Mouse (Mus musculus) urinary bladder, postnatal 4 days (tissue): Measurements from ENCODE around the gene Rbmx.

Experiments used
- DNase-seq, 2 experiments: peaks; one replicate each; pipeline ENCODE4 v3.0.0; 2021 to 2022; ENCODE audit warnings: low spot score in 2 of 2

Gene Rbmx

DNA sequence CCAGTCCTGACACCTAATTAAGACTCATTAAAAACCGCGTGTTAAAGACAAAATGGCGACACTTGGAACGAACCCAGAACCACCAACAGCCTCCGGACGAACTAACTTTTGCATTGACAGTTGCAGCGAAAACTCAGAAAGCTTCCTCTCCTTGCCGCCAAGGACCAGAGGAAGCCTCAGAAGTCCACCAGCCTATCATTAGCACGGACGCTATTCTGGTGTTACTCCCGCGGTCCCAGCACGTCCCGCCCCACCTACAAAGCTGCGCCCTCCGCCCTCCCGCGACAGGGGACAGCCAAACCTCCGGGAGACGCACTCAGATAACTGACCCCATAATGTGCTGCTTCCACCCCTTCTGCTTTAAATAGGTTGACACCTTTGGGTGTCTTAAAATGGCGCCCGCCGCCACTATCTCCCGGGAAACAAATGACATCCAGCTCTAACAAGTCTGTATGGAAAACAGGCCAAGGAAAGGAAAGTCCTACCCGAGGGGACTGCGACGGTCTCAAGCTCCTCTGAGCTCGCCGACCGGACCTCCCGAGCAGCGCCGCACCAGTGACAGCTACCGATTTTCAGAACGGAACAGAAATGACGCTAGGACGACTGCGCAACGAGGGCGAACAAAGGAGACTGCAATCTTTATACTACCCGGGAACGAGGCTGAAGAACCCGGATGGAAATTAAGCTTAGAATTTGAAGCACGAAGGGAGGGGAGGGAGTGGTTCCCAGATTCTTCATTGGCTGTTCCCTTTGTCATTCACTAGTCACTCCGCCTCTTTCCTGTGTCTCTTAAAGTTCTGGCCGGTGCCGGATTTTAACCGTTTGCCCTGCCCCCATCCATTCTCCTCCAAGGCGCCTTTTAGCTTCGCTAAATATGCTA, at the start of gene Rbmx:
Gene Rbmx (minus strand): TSS at position 670 of the 880 bp plus-strand sequence.
- DNase-seq = peak; percentile 74 to 79

DNA sequence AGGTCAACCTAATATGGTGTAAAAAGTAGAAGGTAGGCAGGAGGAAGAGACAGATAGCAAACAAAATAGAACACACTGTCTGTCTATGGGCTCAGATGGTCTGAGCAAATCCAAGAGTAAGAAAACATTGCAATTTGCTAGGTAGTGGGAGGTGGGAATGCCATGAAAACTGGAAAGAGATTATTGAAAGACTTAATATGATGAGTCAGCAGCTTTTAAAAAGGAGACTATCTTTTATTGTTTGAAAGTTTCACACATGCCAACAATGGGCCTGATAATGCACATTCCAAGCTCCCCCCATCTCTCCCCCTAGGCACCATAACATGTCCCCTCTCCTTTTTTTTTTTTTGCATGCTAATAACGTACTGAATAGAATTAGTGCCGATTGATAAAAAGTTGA, 41.1 kb upstream of the Rbmx start:
- DNase-seq = no peak

DNA sequence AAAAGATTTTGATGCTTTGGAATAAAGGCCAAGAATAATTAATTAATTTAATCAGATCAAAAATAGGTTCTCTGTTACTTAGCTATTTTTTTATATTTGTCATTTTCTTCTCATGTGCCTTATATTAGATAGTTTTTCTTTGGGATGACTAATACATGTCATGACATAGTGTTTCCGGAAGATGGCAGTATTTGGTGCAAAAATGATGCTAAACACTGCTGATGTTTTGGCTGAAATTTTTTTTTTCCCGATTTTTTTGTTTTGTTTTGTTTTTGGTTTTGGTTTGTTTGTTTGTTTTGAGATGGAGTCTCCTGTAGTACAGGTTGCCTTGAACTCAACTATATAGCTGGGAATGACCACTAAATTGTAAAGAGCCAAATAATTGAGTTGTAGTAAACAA, 38.8 kb upstream of the Rbmx start:
- no peak for DNase-seq

DNA sequence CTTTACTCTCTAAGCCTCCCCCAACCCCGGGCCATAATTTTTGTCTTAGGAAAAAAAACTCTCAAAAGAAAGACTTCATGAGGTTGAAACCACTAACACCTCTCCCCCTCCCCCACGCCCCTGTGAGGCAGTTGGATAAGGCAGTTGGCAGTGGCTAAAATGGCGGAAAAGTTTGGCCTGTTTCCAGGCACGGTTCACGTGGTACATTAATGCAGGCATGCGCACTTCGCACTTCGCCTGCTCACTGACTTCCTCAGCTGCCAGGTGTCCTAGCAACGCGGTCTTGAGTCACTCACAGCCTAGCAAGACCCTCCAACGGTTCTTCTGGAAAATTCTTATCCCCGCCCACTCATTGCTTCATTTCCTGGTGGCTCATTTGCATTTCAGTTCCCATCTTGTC, 15.9 kb upstream of the Rbmx start, which contains the start of gene Gm364:
Gene Gm364 (plus strand): TSS at position 386 of the 400 bp plus-strand sequence.
- DNase-seq = peak in 1 of 2 experiments; percentile 66

DNA sequence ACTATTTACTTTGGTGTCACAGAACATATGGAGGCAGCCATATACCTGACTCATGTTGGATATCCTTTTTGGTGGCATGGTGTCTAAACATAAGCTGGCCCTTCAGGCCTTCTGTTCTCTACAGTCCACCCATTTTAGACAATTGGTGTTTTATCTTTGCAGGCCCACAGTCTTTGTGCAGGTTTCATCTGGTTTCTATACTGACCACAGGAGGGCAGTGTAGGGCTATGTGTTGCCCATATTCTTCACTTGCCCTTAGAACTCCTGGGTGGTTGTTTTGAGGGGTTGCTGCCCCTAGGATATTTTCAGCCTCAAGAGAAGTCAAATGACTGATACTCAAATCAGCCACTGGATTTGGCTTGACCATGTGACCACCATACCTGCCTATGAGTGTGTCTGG, 10.8 kb upstream of the Rbmx start:
- no peak for DNase-seq

DNA sequence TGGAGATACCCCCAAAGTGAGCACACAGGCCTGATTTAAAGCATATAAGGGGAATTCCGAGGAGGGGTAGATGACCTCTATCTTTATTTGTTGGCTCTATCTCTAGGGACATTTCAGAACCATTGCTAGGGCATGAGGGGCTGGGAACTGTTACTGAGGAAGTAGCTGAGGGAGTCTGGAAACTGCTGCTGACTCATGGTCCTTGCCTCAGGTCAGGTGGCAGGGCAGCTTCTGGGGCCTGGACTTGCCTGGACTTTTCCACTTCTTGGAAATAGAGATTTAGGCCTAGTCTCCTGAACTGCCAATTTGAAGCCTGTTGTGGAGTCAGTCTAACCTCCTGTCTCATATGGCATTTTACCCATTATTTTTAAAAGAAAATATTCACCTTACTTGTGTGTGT, 8.6 kb upstream of the Rbmx start:
- no peak for DNase-seq

DNA sequence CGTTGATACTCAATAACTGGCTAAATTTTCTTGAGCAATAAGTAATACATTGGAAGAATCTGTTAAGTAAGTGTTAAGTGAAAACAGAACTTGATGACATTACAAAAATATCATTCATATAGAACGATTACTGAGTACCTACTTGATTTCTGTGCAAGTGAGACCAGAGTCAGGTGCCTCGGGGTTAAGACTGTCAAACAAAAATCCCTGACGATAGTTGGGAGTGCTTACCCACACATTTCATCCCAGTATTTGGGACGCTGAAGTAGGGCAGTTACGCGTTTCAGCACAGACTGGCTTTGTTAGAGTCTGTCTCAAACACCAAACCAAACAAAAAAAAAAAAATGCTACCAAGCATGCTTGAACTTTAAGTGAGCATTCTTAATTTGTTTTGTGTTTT, 576 bp upstream of the Rbmx start:
- DNase-seq = no peak

DNA sequence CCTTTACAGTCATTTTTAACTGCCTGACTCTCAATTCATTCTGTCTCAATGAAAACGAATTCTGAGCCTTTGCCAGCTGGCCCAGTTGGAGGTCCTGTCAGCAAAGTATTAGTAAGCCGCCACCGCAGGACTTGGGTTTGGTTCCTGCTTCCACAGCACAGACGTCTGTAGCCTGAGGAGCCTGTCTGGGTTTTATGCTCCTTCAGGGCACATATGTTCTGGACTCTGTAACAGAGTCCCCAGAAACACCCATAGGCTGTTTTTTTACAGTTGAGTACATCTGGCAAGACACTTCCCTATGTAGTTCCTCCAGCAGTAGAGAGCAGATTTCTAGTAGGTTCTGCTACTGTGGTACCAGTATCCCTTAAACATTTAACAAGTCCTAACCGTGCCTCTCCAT, 11.9 kb downstream of the Rbmx start:
- DNase-seq = no peak

DNA sequence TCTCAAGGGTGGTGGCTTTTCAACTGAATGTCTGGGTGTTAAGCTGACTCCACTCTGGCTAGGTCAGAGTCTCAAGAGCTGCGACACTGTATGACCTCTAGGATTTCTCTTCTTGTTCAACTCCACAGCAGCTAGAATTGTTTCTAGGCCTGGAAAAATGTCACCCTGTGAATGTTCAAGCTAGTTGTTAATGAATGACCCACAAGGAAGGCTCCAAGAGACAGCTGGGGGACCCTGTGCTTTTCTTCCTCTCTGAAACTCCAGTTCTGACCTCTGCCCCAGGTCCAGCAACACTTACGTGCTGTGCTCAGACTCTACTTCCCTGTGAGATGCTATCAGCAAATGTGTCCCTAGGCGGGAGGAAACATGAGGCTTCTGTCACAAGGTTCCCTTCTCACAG, 14.3 kb downstream of the Rbmx start:
- no peak for DNase-seq

DNA sequence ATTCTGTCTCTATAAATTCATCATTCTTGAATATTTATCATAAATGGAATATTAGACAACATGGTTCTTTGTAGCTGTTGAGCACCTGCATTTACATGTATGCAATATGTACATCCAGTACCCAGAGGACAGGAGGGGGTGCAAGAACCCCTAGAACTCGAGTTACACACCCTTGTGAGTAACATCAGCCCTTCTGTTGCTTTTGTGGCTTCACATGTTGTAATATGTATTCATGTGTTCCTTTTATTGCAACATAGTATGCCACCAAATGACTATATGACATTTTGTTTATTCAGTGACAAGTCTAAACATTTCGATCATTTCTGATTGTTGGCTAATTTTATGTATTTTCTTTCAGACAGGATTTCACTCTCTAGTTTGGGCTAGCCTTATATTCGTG, 15.7 kb downstream of the Rbmx start:
- no peak for DNase-seq

DNA sequence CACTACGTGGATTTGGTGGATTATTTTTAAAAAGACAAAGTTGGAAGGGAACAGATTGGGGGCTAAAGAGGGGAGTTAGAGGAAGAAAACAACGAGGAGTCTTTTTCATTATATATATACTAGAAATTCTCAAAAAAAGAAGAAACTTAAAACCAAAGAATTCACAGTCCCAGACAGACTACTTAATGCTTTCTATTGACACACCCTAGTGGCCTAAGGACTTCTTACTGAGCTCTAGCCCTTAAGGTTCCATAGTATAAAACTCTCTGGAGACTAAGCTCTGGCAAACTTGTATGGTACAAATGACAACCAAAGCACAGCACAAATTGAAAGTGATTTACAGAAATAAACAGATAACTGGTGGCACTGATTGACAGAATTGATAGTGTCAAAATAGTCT, 18.8 kb downstream of the Rbmx start:
- no peak for DNase-seq

DNA sequence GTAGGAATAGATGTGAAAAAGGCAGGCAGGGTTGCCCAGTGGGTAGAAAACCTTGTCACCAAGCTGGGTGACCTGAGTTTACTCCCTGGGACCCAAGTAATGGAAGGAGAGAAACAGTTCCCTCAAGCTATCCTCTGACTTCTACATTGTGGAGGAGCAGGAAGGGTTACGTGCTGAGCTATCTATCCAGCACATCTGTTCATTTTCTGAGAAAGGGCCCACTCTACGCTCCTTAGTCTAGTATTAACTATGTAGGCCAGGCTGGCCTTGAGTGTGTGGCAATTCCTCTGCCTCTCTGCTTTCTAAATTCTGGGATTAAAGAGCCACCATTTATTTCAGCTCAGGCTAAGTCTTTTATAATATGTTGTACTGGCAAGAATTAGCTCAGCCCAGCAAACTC, 19.3 kb downstream of the Rbmx start:
- DNase-seq = no peak

DNA sequence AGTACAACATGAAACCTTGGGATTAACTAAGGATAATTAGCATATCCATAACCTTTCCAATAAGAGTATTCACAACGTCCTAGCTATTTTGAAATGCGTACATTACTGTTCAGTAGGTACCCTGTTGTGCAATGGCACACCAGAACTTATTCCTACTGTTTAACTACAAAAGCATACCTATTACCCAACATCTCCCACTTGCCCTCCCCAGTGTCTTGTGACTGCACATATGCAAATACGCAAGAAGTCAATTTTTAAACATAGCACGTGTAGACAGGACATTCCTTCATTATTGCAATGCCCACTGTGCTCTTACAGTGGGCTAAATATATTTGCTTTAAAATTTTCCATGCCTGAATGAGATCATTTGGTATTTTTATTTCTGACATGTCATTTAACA, 19.9 kb downstream of the Rbmx start:
- DNase-seq = no peak

DNA sequence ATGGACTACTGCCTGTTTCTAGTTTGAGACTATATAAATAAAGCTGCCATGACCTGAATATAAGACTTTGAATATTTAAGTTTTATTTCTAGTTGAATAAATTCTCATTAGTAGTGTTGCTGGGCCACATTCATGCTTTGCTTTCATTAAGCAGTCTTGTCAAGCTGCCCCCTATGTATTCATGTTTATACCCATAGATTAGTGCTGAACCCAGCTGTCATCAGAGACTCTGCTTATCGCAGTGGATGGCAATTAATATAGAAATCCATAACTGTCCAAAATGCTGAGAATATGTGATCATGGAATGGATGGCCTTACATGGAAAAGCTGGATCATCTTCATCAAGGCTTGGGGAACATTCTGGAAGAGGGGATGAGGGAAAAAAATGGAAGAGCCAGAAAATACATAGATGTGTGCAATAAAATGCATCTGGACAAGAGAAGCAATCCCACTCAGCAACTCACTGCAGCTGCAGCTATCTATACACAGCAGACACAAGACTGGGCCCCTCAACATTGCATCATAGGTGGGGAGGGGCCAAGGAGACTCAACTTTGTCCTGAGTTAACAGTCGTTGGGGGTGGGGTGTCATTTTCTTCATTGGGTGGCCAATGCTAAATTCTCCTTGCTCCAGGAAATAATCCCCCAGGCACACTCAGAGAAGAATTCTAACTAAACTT, 27.8 kb downstream of the Rbmx start:
- no peak for DNase-seq

DNA sequence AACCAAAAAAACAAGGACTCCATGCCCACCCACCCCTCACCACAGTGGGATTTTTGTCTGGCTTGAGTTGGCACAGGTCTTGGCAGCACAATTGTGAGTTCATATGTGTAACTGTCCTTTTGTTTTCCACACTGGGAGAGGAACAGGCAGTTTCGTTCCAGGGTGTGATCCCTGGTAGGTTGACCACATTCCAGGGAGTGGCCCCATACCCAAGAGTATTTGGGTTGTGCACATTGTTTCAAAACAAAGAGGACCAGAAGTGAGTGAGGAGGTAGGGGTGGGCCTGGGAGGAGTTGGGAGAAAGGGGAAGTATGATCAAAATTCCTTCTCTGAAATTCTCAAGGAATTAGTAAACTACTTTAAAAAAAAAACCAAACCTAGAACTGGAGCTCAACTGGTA, 33.5 kb downstream of the Rbmx start:
- DNase-seq = no peak

DNA sequence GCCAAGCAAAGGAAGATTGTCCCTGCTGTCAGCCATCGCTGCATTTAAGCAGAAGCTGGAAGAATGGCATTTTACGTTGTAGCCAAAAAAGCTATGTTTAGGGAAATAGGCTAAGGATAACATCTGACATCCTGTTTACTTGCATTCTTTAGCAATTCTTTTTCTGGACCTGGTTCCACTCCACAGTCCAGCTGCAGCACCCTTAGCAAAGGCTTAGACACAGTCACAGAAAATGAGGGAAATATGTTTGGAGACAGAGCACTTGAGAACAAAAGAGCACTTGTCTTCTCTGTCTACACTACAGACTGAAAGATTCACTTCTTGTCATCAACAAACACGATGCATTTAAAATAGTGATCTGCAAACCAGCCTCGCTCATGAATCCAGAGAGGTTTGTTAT, 53.6 kb downstream of the Rbmx start:
- DNase-seq = no peak

DNA sequence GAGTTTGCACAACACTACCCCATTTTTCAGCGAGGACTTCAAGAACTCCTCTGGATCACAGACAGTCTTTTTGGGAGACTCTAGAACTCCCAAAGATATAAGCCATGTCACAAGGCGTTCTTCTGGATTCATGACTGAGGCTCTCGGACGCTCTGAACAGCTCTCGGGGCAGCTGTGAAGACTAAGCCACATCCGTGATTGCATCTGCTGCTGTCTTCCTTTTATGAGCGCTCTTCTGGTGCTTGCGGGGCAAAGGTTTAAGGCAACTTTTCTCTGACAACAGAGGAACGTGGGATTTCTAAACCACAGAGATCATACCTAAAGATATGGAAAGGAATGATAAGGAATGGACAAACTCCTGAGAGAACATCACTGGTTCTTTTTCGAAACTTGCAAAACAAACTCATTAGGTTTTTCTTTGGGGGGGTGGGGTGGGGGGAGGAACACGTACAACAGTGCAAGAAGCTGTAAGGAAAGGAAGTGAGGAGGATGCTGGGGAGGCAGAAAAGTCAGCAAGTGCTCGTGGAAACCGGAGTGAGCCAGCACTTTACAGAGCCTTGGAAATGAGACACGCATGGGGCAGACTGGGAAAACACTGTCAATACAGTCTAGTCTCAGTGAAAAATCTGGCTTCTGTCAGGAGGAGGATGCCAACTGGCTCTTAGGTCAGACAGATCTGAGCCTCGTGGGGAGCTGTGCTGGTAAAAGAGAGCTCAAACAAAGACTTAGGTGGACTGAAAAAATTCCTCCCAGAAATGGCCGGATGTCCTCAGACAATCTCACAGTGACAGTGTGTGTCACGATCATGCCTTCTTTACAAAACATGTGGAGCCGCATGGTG, 54.2 kb downstream of the Rbmx start, which contains the start of gene Arhgef6:
Gene Arhgef6 (minus strand): TSS at position 359 of the 841 bp plus-strand sequence.
- DNase-seq = no peak

DNA sequence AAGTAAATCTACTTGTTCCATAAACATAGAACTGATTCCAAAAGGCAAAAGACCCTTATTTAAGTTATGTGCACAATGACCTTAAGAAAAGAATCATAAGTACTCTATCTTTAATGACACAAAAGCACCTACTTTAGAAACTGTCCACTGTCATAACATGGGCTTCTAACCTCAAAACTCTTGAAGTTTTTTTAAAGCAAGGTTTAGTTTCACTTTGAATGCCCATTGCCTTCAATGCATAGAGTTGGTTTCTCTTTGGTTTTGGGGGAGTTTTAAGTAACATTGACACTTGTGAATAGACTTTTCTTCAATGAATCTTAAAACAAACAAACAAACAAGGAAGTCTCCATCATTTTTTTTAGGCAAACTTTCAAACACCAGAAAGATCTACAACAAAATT, 55.3 kb downstream of the Rbmx start:
- no peak for DNase-seq

DNA sequence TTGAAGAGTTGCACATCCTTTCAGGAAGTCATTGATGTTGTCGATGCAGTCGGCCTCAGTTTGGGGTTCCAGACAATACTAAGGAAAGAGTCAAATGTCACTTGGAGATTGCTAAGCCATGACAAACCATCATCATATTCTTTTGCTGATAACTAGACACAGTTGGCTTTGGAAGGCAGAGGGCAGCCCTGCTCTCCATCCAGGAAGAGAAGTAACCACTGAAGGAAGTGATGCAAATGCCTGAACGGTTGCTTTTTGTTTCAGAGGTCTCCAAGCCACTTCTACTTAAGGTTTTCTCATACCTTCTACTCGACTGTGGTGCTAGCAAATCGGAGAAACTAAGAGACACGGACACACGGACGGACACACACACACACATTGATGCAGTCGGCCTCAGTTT, 55.9 kb downstream of the Rbmx start:
- DNase-seq = no peak

DNA sequence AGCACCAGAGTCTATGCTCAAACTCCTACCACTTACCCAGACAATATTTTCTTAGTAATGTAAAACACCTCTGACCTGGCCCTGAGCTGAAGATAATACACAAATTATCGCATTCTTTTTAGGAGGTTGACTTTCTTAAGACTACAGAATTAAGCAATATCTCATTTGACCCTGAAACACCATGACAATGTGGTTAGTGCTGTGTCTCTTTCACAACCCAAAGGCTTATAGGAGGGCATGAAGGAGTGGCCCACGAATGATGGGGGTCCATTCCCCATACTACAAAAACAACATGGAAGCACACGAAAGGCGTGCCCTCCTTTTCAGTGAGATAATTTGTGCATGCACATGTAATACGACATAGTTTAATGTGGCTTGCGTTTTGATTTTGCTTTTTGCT, 57.5 kb downstream of the Rbmx start:
- no peak for DNase-seq
